Mouse (Mus musculus) brain, embryonic 14.5 days (tissue): Measurements from ENCODE around the gene Itga4.

Experiments
- CTCF ChIP-seq: fragments of 200-500 bp; IDR thresholded peaks from 2 replicates; pipeline ENCODE4 v1.5.1; 2012; ENCODE audit warnings: inconsistent platforms, mild to moderate bottlenecking, moderate library complexity, borderline replicate concordance; ENCODE audit not compliant: insufficient read depth, insufficient read length; ENCODE audit errors: extremely low read depth
- POLR2A ChIP-seq: fragments of 200-500 bp; IDR thresholded peaks from 2 replicates; pipeline ENCODE4 v1.6.1; 2012; ENCODE audit warnings: mild to moderate bottlenecking, inconsistent platforms, borderline replicate concordance; ENCODE audit not compliant: poor library complexity, insufficient read depth, insufficient read length, severe bottlenecking; ENCODE audit errors: extremely low read depth

- TF ChIP-seq POLR2A = no peak
- no peak for TF ChIP-seq CTCF
Measured at GRCm38 (mm10) chr2:79315108-79315507, 59.9 kb downstream of the Itga4 start.
